Mouse (Mus musculus): Measurements from ENCODE around the gene Zfp52.

Gene Zfp52

GRCm38 (mm10) chr17:21535096-21536001, at the start of gene Zfp52:
Zfp52 (plus strand) TSS chr17:21535539.
- peak; percentile 40 for DNase-seq (ENCODE audit: low read depth, low spot score)

- peak; percentile 84 for DNase-seq (ENCODE audit: low read depth, low spot score)
Observed at GRCm38 (mm10) chr17:21488760-21489499, 46.4 kb upstream of the Zfp52 start, which contains the start of gene Zfp53. Zfp53 (plus strand) TSS chr17:21488998.

- no peak for DNase-seq (ENCODE audit: low read depth, low spot score)
Observed at GRCm38 (mm10) chr17:21489500-21490001, 45.8 kb upstream of the Zfp52 start.

- no peak for DNase-seq (ENCODE audit: low read depth, low spot score)
Observed at GRCm38 (mm10) chr17:21501365-21501764, 34.0 kb upstream of the Zfp52 start.

GRCm38 (mm10) chr17:21504524-21504923, 30.8 kb upstream of the Zfp52 start:
- no peak for DNase-seq (ENCODE audit: low read depth, low spot score)

GRCm38 (mm10) chr17:21506258-21506657, 29.1 kb upstream of the Zfp52 start:
- DNase-seq (ENCODE audit: low read depth, low spot score): no peak

- no peak for DNase-seq (ENCODE audit: low read depth, low spot score)
Observed at GRCm38 (mm10) chr17:21509756-21510155, 25.6 kb upstream of the Zfp52 start.

GRCm38 (mm10) chr17:21515403-21516105, 19.8 kb upstream of the Zfp52 start:
- peak; percentile 82 for DNase-seq (ENCODE audit: low read depth, low spot score)

- peak; percentile 69 for DNase-seq (ENCODE audit: low read depth, low spot score)
Observed at GRCm38 (mm10) chr17:21516201-21517129, 18.9 kb upstream of the Zfp52 start.

GRCm38 (mm10) chr17:21517130-21517671, 18.1 kb upstream of the Zfp52 start:
- no peak for DNase-seq (ENCODE audit: low read depth, low spot score)

GRCm38 (mm10) chr17:21526270-21526669, 9.1 kb upstream of the Zfp52 start:
- no peak for DNase-seq (ENCODE audit: low read depth, low spot score)

- DNase-seq (ENCODE audit: low read depth, low spot score): no peak
Observed at GRCm38 (mm10) chr17:21530645-21531330, 4.6 kb upstream of the Zfp52 start.

GRCm38 (mm10) chr17:21531621-21532020, 3.7 kb upstream of the Zfp52 start:
- DNase-seq (ENCODE audit: low read depth, low spot score): no peak

GRCm38 (mm10) chr17:21532101-21532951, 3.0 kb upstream of the Zfp52 start:
- peak; percentile 75 for DNase-seq (ENCODE audit: low read depth, low spot score)

GRCm38 (mm10) chr17:21533961-21534360, 1.4 kb upstream of the Zfp52 start:
- DNase-seq (ENCODE audit: low read depth, low spot score): no peak

GRCm38 (mm10) chr17:21534460-21535095, 761 bp upstream of the Zfp52 start:
- peak; percentile 89 for DNase-seq (ENCODE audit: low read depth, low spot score)

- no peak for DNase-seq (ENCODE audit: low read depth, low spot score)
Observed at GRCm38 (mm10) chr17:21536096-21536495, 757 bp downstream of the Zfp52 start.

GRCm38 (mm10) chr17:21536676-21537075, 1.3 kb downstream of the Zfp52 start:
- no peak for DNase-seq (ENCODE audit: low read depth, low spot score)
